Mouse (Mus musculus) embryonic fibroblast, embryonic 13.5 days (primary cell): Measurements from ENCODE around the gene Gria4.

Experiments used
- CTCF ChIP-seq: IDR thresholded peaks from 2 replicates; pipeline ENCODE4 v1.5.1; 2011; ENCODE audit warnings: mild to moderate bottlenecking, control low read depth, low read length, moderate library complexity, borderline replicate concordance; ENCODE audit not compliant: insufficient read depth
- POLR2A ChIP-seq: IDR thresholded peaks from 2 replicates; pipeline ENCODE4 v1.6.1; 2011; ENCODE audit warnings: low read depth, mild to moderate bottlenecking, control low read depth, low read length, moderate library complexity

DNA sequence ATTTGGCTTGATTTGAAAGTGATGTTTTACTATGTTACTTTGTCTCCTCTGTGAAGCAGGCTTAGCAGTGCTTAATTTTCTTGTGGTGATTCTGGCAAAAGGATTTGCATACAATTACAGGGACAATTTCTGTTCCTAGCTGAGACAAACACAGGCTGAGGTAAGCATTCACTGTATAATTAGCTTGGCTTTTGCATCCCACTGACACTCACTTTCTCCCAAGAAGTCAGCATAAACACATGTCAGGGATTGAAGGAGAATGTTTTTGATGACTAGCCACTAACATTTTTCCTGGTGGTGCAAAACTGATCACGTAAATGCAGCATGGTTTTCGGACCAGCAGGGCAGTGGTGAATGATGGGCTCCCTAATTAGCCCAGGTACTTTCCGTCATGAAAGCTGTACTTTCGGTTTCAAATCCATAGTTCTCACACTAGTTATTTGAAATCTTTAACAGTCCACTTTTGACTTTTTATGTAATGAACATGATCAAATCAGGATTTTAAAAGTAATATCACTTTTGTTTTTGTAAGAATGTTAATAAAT lies 240.5 kb downstream of the Gria4 start:
- TF ChIP-seq CTCF (no peak), POLR2A (no peak)
